Mouse (Mus musculus) embryonic fibroblast, embryonic 13.5 days (primary cell): ENCODE data around the gene Cdh23.

Experiments used
- CTCF ChIP-seq: IDR thresholded peaks from 2 replicates; pipeline ENCODE4 v1.5.1; 2011; ENCODE audit warnings: mild to moderate bottlenecking, control low read depth, low read length, moderate library complexity, borderline replicate concordance; ENCODE audit not compliant: insufficient read depth
- POLR2A ChIP-seq: IDR thresholded peaks from 2 replicates; pipeline ENCODE4 v1.6.1; 2011; ENCODE audit warnings: low read depth, mild to moderate bottlenecking, control low read depth, low read length, moderate library complexity

GRCm38 (mm10) chr10:60292209-60292608 is 404.1 kb downstream of the Cdh23 start:
- no peak for TF ChIP-seq POLR2A
- TF ChIP-seq CTCF = no peak
